Mouse (Mus musculus) retina, embryonic 14.5 days (tissue): ENCODE measurements around the gene Larp1b.

Source experiments
- DNase-seq: peaks from one replicate; pipeline ENCODE4 v3.0.0-alpha.2; 2015; ENCODE audit warnings: low spot score

Gene Larp1b

DNA sequence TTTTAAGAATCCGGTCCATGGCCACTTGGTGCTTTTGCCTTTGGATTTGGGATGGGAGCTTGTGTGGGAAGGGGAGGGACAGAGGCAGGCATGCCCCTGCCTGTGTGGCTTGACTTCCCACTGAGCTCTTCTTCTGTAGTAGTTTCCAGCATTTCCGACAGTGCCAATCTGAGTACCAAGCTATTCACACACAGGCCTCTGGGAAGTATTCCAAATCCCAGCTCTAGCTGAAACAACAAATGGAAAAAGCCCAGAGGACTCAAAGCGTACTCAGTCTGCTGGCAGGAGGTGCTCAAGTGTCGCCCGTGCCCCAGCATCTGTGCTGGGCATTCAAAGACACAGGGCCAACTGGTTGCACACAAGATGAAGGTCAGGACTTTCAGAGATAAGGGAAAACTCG is 72.4 kb downstream of the Larp1b start:
- no peak for DNase-seq

GRCm38 (mm10) chr3:41030705-41031104 is 81.1 kb downstream of the Larp1b start:
- DNase-seq = no peak

DNA sequence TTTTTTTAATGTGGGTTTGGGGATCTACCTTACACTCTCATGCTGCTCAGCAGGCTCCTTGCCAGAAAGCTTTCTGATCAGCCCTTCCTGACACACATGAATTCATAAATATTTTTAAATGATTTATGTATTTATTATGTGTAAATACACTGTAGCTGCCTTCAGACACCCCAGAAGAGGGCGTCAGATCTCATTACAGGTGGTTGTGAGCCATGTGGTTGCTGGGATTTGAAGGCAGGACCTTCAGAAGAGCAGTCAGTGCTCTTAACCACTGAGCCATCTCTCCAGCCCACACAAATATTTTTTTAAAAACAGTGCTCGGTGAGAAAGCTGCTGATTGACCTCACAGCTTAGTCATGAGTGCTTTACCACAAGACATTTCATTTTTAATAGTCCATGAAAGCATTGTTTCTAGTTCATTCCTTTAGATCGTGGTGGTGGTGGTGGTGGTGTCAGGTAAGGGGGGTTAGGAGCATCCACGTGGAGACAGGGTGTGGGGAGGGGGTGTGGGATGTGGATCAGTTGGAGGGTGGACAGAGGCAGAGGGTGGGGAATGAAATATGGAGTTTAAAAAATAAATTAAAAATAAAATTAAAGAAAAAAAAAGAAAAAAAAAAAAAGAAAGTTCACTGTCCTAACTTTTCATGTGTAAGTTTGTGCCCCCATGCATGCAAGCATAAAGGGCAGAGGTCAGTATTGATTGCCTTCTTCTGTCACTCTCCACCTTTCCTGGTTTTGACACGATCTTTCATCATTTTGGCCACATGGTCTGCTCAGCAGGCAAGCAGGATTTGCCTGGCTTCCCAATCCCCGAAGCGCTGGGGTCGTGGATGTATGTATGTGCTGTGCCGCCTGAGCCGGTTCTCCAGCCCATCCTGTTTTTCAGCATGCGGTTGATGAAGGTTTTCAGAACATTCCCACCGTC is 81.9 kb downstream of the Larp1b start:
- DNase-seq = no peak

- no peak for DNase-seq
These were observed 88.8 kb downstream of the Larp1b start for GRCm38 (mm10) chr3:41038297-41038916.

GRCm38 (mm10) chr3:41041241-41041640 is 91.6 kb downstream of the Larp1b start:
- DNase-seq = no peak

- peak; percentile 81 for DNase-seq
These were observed 92.7 kb downstream of the Larp1b start for GRCm38 (mm10) chr3:41042195-41042938.

DNA sequence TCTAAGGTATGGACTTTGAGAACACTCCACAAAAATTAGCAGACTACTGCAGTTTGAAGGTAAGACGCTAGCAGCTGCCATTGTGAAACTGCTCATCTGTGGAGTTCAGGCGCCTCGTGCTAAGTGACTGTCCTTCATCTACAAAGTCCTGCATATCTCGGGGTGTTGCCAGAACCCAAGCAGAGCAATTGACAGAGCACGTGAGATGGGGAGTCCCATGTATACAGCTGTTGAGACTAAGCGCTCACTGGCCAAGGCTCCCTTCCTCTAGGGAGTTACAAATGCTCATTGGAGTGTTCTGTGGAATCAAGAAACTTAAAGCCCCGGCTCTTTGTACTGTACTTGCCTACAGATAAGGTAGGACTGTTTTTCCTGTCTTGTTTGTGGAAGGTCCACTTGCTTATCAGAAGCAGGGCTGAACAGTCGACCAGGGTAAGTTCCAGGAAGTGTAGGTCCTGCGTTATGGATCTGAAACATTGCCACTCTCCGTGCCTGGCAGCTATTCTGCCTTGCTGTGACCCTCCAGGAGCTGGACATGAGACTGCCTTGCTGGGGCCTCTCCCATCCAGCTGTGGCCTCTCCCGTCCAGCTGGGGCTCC is 94.2 kb downstream of the Larp1b start:
- no peak for DNase-seq

DNA sequence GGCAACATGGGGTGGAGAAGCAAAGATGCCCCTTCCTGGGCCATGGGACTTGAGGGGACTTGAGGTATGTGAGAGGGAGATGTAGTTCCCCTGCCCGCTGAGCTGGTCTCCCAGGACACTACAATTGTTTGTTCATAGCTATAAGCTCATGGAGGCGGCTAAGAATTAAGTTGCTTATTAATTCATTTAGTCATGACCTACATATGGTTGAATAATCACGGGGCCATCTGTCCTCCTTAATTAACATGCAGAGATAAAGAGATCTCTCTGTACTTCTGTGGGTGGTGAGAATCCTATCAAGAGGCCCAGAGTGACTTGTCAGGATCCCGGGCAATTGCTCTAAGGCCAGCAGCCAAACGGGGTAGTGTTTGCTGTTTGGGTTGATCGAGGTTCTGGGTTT is 98.2 kb downstream of the Larp1b start:
- peak; percentile 76 for DNase-seq

GRCm38 (mm10) chr3:41053334-41053733 is 103.7 kb downstream of the Larp1b start:
- no peak for DNase-seq

DNA sequence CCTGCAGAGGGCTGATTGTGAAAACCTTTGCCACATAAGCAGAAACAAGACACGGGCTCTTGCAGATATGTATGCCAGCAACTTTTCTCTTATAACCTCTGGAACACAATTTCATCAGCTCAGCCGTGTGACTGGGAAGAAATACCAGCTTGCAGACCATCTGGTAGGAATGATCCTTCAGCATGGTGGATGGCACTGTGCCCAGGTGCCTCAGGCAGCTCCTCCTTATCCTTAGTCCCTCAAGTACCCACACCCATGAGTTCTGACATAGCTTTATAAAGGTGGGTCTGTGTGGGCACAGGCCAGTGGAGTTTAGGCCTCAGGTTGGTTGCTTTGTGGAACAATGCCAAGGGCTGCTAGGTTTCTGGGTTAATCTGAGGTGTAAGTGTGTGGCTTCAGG is 108.8 kb downstream of the Larp1b start:
- no peak for DNase-seq

GRCm38 (mm10) chr3:41059249-41059648 is 109.6 kb downstream of the Larp1b start:
- no peak for DNase-seq

DNA sequence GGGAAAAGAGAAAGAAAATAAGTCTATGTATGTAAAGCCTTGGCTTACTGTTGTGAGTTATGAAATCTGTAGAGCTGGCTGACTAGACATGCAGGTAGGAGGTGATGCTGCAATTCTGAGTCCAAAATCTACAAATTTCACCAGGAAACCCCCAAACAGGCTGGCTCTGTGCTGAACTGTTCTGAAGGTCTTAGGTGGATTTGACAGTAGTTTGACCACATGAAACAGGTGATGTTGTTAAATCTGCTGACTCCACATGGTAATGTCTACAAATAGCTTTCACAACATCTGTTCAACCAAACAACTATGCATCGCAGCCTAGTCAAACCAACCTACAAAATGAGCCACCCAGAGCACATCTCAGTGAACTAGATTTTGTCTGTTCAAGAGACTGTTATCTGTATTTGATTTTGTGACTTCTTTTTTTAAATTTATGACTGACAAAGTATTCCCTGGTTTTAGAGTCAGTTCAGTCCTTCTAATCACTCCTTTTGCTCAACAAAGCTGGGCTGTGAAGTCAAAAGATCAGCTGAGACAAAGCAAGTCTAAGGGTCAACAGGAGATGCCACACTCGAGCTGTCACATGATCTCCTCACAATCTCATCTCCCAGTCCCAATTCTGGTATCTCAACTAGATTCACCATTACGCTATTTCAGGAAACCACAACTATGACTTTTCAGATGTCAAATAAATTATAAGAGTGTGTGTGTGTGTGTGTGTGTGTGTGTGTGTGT is 112.4 kb downstream of the Larp1b start:
- DNase-seq = no peak

DNA sequence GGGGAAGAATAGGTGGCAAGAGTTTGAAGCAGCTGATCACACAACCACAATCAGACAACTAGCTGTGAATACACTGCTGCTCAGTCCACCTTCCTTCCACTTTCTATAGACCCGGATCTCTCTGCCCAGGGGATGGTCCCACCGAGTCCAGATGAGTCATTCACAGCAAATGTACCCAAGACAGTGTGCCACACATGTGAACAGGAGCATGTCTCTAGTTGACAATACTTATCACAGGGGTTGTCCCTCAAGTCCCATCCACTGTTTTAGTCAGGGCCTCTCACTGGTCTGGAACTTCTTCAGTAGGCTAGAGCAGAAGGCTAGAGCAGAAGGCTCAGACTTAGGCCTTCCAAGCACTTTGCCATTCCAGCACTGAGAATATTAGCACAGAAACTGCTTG is 113.1 kb downstream of the Larp1b start:
- DNase-seq = no peak

DNA sequence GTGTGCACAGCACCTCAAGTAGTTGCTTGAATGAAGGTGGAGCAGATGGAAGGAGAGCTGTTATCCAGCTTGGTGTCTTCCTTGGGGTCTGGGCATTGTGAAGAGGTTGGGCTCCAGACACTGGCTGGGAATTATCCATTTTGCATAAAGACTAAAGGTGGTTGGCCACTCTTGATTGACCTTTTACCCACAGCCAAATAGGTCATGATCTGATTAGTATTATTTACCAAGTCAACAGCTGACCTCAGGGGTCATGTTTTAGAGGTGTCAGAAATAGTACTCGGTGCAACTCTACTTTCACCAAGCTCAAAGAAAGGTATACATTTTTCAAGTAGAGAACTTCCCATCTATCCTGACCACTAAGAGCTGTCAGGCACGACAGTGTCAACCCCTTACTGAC is 115.7 kb downstream of the Larp1b start:
- DNase-seq = no peak

DNA sequence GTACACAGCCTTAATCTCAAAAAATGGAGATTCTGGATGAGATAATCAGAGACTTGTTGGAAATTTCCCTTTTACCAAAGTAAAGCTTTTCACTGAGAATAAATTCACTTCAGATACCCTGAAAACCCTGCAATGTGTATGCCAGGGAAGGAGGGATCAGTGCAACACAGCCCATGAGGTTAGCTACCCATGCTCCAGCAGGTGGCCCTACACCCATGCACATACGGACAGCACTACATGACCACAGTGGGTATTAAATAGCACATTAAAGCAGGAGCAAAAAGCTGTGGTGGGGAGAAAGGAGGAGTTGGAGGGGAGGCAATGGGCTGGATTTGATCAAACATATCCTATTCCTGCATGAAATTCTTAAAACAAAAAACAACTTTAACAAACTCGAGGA is 120.9 kb downstream of the Larp1b start:
- DNase-seq = no peak

DNA sequence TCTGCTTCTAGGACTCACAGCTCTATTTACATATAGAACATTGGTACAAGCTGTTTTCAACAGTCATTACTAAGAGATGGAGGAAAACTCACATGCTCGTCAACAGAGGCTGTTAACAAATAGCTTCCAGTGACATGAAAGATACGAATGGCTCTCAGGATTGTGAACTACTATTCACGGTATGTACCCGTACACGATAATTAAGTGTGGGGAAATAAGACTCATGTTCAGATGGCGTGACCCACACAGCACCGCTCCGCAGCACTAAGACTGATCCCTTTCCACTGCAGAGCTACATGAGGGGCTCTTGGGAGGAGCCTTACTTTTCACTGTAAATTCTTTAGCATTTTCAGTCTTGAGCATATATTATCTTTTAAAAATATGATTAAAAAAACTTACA is 125.7 kb downstream of the Larp1b start:
- DNase-seq = no peak

DNA sequence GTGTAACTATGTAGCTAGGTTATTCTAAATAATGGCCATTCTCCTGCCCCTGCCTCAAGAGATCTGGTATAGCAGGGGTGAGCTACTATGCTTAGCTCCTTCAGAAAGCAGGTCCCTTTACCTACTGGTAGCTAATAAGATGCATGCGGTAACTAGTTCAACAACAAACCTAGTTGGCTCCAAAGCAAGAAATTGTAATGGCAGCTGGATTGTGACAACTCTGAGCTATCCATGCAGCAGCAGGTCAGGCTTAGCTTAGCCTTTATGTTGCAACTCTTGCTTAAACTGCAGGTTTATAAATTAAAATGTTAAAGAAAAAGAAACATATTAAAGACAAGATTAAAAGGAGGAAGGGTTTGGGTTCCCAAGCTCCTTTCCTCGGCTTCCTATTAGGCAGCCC is 129.0 kb downstream of the Larp1b start:
- DNase-seq = no peak

GRCm38 (mm10) chr3:41080724-41081123 is 131.1 kb downstream of the Larp1b start:
- no peak for DNase-seq

GRCm38 (mm10) chr3:41081474-41082301 is 132.1 kb downstream of the Larp1b start:
- DNase-seq = peak; percentile 49

DNA sequence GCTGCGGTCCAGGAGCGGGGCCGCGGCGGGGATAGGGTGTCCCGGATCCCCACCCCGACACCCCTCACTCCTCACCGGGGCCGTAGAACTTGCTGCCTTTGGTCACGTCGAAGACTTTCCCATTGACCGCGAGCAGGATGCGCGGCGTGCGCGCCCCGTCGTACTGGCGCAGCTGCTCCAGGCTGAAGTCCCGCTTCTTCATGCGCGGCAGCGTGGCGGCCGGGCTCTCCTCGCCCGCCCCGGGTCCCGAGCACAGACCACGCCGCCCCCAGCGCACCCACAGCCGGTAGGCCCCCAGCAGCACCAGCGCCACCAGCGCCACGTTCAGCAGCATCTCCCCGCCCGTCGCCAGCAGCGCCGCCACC is 132.9 kb downstream of the Larp1b start:
- no peak for DNase-seq
